Mouse (Mus musculus) ZHBTc4 (cell line): ENCODE measurements around the gene Tgfbr3.

Experiments used
- DNase-seq: peaks from one replicate; pipeline ENCODE4 v3.0.0-alpha.2; 2011; ENCODE audit warnings: low read depth, low spot score

The Tgfbr3 gene

DNA sequence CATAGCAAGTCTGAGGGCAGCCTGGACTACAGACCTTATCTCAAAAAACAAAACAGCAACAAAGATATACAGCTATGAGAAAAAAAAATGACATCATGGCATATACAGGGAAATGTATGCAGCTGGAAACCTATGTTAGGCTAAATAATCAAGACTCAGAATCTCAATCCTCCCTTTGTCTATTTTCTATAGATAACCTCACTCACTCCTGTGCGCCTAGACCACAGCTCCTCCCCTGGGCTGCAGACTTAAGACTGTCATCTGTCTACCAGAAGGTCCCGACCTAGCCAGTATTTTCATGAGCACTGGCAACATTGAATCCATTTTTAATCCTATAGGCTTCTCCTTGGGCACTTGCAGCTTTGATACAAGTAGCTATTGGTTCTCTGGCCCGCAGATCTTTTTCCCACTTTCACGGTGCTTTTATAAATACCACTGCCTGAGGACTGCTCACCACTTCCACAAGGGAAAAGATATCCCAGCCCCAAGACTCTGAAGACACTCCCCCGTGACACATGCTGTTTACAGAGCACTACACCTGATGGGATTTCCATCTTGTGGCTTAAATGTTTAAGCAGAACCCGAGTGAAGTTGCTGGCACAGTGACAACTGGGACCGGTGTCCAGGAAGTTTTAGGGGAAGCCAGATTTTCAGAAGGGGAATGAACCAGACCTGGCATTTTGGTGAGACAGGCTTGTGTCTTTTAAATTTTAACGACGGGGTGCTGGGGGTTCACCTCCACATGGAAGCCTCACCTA lies 138.7 kb downstream of the Tgfbr3 start:
- no peak for DNase-seq

DNA sequence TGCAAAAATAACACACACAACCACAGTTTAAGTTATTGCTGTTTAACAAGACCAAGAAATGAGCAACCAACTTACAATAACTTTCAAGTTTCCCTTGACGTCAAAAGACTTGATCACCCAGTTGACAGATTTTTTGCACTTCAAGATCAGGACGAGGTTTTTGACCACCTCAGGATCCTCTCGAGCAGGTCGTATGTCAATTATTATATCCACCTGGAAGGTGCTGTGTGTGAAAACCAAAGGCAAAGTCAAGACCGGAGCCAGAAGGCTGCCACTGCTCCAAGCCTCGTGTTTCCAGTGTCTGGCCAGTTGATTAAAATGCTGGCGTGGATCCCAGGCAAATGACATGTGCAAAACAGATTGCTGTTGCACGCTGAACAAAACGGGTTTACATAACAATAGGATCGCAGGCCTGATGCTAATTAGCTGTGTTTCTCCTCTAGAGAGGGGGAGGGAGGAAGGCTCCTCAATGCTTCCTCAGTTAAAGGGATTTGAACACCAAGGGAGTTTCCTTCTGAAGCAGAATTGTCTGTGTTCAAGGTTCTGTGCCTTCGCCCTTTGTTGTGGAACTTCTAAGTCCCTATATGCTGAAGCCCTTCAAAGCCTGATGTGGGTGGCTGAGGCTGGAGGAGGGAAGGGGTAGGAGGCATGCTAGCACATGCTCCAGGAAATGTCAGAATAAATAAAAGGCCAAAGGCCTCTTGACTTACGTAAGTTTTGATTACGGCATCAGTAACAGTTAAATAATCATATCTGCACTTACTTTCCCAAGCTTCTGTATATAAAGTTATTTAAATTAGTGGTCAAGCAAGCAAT lies 141.3 kb downstream of the Tgfbr3 start:
- DNase-seq, result peak; percentile 75

DNA sequence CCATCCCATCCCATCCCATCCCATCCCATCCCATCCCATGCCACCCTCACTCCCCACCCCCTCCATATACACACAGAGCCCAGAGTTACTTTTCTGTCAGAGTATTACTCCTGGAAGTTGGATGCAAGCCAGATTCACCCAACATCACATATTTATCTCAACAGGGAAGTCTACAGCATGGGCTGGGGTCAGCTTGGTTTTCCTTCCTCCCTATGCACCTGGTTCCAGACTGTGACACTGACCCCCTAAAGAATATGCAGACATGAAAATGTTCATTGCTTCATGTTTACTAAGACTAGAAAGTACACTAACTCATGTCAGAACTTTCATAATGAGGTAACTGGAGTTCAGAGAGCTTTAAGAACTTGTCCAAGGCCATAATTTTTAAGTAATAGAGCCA lies 142.0 kb downstream of the Tgfbr3 start:
- DNase-seq, result no peak

DNA sequence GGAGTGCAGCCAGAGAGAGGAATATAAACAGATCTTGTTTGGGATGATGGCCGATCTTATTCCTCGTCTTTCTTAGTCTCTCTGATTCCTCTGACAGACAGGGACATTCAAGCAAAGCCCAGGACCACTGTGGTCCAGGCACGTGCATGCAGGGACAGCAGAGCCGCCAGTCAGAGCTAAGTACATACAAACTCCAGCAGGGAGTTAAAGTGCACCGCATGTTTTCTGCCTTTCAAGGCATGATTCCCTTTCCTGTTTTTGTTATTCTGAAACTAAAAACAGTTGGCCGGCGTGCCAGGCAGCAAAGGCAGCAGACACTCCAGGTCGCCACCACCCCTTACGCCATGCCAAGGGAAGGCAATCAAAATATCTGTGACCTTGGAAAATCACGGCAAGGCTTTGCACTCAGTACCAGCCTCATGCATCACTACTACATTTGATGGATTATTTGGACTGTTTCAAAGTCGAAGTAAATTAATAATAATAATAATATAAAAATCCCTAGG lies 143.3 kb downstream of the Tgfbr3 start:
- no peak for DNase-seq

DNA sequence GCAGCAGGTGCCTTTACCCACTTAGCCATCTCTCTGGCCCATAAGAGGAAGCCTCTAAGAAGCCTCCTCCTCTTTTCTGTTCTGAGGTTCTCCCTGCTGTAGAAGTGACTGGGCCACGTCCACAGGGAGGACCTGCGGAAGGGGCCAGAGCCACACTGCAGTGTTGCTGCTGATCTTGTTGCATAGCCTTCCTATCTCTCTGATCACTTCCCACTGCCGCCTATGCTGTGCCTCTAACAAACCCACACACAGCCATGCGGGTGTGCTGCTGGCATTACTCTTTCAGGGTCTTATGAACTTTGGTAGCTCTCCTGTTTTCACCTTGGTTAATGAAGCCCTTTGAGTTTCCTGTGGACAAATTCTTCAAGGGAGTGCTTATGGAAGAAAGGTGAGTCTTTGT lies 144.3 kb downstream of the Tgfbr3 start:
- no peak for DNase-seq

DNA sequence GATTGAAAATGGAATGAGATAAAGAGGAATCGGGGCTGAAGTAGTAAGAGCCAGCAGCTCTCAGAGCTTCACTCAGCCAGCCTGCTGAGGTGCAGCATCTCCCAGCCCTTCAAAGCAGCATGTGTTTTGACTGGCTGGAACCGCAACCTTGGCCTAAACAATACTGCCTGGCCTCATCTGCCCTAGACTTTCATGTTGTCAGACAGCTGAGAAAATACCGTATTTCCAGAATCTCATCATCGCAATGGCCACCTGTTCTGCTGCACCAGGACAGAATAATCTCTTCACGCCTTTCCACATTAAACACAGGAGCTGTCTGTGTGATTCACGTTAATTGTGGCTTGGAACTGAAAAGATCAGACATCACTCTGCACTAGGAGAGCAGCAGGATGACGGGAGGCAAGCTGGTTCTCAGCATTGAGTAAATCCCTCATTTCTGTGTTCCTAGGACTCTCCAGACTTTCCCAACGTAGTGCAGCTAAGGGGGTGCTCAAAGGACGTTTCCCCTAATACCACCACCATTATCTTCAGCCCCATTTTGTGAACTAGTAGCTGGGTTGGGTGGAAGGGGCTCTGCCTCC lies 145.1 kb downstream of the Tgfbr3 start:
- DNase-seq, result no peak

DNA sequence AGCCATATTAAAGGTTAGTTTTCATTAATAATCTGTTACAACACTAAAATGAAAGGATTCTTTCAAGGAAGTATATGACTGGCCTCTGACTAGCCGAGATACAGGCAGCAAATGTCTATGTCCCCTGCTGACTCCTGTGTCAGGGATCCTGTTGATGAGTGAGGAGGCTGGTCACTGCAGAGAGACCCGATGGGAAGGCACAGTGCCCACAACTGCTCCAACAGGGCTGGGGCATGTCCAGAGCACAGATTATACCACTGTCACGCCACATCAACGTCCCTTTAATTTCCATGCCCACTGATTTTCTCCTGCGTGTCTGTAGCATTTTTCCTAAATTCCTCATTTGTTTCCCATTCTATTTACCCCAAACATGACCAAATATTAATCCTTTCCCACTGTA lies 146.0 kb downstream of the Tgfbr3 start:
- DNase-seq, result no peak

DNA sequence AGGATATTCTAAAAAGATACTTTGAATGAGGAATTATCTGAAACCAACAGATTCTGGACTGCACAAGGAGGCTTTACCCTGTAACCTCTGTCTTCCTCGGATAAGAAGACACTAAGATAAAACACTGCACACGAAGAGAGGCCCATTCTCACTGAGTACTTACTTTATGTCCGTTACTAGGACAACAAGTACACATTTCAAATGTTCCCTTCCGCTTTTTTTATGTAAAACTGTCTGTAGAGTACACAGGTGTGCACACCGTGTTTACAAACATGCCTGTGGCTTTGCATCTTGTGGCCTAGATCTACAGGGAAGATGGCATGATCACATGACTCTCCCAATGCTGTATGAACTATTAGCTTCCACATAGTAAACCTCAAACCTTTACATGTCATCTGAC lies 146.6 kb downstream of the Tgfbr3 start:
- DNase-seq, result no peak

DNA sequence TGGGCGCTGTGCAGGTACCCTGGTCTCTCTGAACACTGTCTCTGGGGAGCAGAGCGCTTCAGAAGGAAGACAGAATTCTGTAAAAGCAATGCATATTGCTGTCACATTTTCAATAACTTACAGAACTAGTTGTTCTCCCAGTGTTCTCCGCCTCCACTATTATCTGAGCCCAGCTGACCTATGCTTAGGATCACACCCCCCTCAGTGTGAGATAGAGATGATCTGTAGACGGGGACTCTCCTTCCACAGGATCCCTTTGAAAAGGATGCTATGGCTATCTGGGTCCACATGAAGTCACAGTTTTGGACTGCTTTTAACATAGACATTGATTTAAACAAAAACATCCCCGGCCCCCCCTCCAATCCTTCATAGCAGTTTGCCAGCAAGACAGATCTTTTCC lies 148.1 kb downstream of the Tgfbr3 start:
- DNase-seq, result no peak

DNA sequence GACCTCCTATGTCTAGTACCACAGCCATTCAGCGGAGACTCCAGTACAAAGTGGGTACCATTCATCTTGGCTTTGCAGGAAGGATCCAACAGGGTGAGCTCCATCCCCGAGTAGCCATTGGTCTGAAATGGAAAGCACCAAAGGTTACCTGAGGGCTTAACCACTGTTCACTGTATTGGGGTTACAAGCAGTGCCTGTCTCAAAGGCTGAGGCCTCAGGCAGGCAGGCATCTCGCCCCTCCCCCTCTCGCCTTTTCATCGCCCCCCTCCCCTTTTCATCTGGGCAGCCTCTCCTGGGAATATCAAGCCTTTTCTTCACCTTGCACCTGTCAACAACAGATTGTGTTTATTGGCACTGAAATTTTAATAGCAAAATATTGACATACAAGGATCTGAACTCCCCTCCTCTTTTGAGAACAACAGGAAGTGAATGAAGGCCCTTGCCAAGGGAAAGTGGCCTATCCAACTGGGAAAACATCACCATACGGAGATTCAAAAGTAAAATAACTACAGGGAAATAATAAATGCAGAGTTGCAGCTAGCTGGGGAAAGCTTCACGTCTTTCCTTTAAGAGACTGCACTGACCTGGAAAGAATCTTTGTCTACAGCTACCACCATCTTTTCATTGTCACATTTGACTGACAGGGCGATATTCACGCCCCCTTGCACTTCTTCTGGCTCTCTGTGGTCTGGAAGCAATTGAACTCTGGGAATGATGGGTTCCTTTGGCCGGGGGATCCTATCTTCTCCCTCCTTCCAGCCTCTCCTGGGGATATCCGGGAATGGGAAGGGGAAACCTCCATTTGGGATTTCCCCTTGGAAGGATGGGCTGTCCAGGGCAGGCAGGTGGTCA lies 149.4 kb downstream of the Tgfbr3 start:
- DNase-seq, result no peak

DNA sequence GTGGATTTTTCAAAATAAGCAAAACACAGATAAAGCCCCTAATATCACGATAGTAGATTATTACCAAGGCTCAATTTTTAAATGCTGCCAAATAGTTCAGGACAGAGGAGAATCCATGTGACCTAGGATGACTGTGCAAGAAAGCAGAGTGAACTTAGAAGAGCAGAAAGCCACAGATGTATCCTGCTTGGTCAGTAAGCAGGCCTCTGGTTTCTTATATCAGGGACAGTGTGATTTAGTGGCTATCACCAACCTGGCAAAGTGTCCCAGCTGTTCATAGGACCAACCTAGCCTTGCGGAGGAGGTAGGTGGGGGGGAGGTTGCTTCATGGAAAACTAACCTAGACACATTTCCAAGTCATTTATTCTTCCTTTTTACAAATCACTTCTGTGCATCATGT lies 156.1 kb downstream of the Tgfbr3 start:
- no peak for DNase-seq

DNA sequence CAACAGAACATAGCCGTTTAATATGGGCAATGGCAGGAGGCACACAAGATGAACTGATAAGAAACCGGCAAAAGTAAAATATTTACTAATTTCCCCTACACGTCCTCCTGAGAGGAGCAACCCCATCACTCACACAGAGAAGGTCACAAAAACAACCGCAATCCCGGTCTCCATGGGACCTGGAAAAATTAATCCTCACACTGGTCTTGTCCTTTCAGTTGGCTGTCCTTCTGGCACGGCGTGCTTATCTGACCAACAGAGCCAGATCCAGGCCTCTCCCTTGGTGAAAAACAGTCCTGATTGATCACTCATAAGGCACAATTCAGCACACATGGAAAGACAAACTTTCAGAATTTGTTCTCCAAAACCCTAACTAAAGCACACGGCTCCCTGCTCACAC lies 157.2 kb downstream of the Tgfbr3 start:
- no peak for DNase-seq

DNA sequence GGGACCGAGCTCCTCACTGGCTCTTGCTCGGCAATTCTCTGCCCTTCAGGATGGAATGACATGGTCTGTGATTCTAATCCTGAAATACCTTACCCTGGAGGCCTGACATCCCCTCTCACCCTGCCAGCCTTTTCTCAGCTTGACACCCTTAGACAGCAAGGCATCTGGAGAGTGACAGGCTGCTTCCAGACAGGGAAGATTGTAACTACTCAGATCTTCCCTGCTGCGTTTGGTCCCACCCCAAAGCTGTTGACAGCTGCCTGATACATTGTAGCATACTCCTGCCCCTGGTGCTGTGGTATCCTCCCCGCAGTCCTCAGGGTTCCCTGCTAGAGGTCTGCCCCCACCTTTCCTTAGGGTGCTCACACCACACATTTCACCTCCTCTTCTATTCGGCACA lies 160.1 kb downstream of the Tgfbr3 start:
- no peak for DNase-seq

DNA sequence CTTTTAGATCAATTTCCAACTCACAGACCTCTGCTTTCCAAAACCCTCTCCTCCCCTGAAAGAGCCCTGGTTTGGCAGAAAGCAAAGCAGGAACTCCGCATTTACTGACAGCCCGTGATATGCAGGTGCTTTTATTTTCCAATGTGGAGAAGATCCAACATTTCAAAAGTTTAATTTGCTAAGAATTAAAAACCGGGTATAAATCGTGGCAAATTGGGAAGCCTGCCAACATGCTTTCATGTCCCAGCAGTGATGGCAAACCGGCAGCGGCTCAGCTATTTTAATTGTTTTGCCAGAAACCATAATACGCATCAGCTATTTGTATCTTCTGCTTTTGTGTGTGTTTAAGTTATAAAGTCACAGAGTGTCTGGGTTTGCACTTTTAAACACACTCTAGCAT lies 162.9 kb downstream of the Tgfbr3 start:
- no peak for DNase-seq

DNA sequence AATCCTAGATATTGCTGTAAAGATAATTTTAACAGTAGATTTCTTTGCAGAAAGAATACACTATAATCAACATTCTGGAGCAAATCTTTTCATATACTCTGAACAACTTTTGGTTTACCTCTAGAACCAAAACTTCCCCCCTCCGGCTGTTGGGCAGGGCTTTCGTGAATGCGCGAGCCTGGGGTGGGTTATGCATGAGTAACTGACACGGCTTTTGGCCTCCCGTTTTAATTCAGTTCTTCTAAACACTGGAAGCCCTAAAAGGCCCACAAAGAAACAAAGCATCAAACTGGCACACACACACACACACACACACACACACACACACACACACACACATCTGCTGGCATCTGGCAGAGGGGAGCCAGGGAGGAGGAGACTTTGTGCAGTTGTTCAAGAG lies 164.3 kb downstream of the Tgfbr3 start:
- no peak for DNase-seq

DNA sequence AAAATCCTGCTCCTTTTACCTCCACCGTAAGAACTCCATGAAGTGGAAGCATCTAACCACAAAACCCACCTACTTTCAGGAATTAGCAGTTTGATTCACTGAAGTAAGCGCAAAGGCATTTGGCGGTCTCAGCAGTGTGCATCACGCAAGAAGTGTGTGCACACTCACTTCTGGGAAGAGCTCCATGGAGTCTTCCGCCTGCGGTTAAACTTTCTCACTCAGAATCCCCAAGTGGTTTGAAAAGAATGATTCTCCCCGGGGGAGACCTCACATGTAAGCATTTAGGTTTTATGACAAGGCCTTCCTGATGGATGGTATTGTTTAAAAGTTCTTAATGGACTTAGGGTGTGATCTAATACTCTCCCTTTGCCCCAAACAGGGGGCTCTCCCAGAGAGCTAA lies 164.9 kb downstream of the Tgfbr3 start:
- DNase-seq, result no peak

DNA sequence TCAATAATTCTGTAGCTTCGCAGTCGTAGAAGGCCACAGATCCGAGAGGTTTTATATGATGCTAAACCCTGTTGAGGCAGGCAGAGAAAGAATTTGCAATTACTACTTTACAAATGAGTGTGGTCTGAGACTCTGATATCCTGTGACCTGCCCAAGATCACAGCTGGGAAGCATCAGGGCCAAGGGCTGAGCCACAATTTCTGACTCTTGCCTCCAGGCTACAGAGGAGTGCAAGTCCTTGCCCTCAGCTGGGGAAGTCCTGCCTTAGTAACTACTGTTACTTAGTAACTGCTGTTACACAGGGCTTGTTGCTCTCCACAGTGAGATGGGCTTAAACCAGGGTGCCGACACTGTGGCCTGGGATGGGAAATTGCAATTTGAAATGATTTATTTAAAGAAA lies 166.8 kb downstream of the Tgfbr3 start:
- peak; percentile 32 for DNase-seq

DNA sequence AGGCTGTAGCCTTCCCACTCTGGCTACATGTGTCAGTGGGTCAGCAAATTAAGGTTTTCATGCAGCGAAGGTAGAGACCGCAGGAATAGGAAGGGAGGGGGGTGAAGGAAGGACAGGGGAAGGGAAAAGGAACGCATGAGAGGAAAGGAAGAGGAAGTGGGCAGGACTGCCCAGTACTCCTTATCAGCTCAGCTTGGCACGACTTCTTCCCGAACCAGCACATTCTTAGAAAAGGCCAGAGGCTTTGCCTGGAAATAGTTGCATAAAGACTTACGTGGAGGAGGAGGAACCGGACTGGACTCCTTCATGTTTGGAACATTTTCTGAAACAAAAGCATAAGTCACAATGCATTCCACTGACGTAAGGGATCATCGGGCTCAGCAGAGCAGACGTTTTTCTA lies 168.3 kb downstream of the Tgfbr3 start:
- DNase-seq, result no peak

DNA sequence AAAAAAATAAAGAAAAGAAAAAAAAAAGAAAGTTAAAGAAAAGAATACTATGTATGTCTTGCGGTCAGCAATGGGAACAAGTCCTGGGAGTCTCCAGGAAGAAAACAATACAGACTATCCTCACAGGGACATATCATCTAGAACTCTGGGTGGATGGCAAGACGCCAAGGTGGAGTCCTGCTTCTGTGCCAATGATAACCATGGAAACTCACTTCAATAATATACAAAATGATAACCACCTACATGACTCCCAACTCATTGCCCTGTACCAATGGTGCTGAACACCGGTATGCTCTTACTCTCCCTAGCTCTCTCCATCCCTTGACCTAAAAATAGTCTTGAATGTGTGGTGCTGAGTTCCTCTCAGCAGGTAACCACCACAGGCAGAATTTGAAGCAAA lies 168.8 kb downstream of the Tgfbr3 start:
- no peak for DNase-seq

DNA sequence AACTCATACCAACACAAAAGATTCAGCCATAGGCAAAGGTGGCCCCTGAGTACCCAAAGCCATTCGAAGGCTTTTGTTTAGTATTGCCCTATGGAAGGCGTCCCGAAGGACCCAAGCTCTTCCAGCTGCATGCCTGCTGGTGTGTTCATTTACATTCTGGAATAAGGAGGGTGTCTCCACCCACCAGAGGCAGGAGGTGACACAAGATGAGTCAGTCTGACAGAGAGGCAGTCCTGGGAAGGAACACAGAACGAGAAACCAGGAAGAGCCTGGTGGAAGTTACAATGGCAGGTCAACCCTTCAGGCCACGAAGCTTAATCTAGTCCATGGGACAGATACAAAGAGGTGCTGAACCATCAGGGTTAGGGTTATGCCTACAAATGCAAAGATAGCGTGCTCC lies 169.5 kb downstream of the Tgfbr3 start:
- no peak for DNase-seq

DNA sequence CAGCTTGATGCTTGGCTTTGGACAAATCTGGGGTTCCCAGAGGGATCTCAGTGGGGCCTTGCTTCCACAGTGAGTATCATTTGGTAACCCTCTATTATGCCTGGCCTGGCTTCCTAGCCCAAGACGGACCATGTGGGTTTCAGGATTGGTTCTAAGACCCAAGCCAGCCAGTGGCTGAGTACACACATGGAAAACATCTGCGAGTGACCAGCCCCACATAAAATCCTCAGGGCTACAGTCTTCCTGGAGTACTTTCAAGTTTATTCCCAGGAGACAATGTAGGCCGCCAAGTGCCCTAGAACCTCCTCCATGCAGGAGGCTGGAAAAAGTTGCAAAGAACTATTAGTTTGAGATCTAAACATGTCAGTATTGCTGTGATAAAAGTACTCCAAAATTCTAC lies 172.6 kb downstream of the Tgfbr3 start:
- no peak for DNase-seq
